In genomic region chr11:90389902-90390816, GRCm38 (mm10) we compare ENCODE assay signal across 8 mouse cellular contexts. TPM values are rescaled to one million over a fixed set of nuclear protein-coding genes. Genes with fewer than 3 reads are reported as not detected.
DNase-seq lines count a peak whose midpoint lies in the region; ATAC-seq and TF ChIP-seq lines count a peak whose summit lies in the region.

No protein-coding gene starts in this region.

- WGBS in spleen, adult 2 months, result 1% methylated on average over 39 of the region's 41 CpGs
- under 1% methylated on average over 41 of the region's 41 CpGs for WGBS in embryonic facial prominence, embryonic 10.5 days
- WGBS in hindbrain, embryonic 15.5 days, result under 1% methylated on average over 38 of the region's 41 CpGs
- under 1% methylated on average over 40 of the region's 41 CpGs for WGBS in liver, embryonic 16.5 days (ENCODE audit: insufficient replicate concordance)
- 0% methylated on average over 40 of the region's 41 CpGs for WGBS in stomach, postnatal 0 days

- H3K9me3 ChIP-seq in embryonic facial prominence, embryonic 10.5 days, result no peaks in the 10 kb centered on the region
- H3K9me3 ChIP-seq in hindbrain, embryonic 15.5 days, result no peaks in the 10 kb centered on the region
- H3K9me3 ChIP-seq in liver, embryonic 16.5 days (replicated peaks; ENCODE audit: control insufficient read depth, low read length), result no peaks in the 10 kb centered on the region
- H3K9me3 ChIP-seq in stomach, postnatal 0 days (ENCODE audit: control insufficient read depth, low read length), result no peaks in the 10 kb centered on the region

- peak overlapping the region; percentile 42 for H3K4me3 ChIP-seq in spleen, adult 2 months (ENCODE audit: extremely low read depth, insufficient read depth, insufficient read length)
- H3K4me3 ChIP-seq in embryonic facial prominence, embryonic 10.5 days, result peak overlapping the region; percentile 61
- H3K4me3 ChIP-seq in hindbrain, embryonic 15.5 days, result peak overlapping the region; percentile 68
- peak overlapping the region; percentile 56 for H3K4me3 ChIP-seq in liver, embryonic 16.5 days (ENCODE audit: low read depth, low read length)
- H3K4me3 ChIP-seq in stomach, postnatal 0 days (ENCODE audit: low read depth, low read length), result peak overlapping the region; percentile 52

- DNase-seq in spleen, adult 2 months (ENCODE audit: low read depth in 1 of 2, low spot score in 2 of 2), result no peak
- DNase-seq in spleen, adult 18-20 months, result no peak
- DNase-seq in embryonic facial prominence, embryonic 10.5 days (ENCODE audit: low spot score), result peak; percentile 46
- DNase-seq in stomach, postnatal 0 days (ENCODE audit: low spot score), result peak; percentile 21
- no peak for DNase-seq in adrenal gland, adult 8-10 months
- no peak for DNase-seq in T-cell, adult 2 months (ENCODE audit: low spot score)

- peak overlapping the region; percentile 100 for H3K4me2 ChIP-seq in hindbrain, embryonic 15.5 days
- H3K4me2 ChIP-seq in liver, embryonic 16.5 days (ENCODE audit: low read depth, low read length), result peak overlapping the region; percentile 81
- peak overlapping the region; percentile 82 for H3K4me2 ChIP-seq in stomach, postnatal 0 days (replicated peaks; ENCODE audit: low read depth)

- TF ChIP-seq POLR2A in spleen, adult 2 months (IDR thresholded peaks at IDR 0.05; ENCODE audit: low read depth, low read length), result no peak

- H3K9ac ChIP-seq in hindbrain, embryonic 15.5 days, result peak overlapping the region; percentile 56
- 0 out of 2 replicates have a peak overlapping the region, but pooled peaks have one; percentile 17 for H3K9ac ChIP-seq in liver, embryonic 16.5 days (ENCODE audit: low read depth, low read length)
- H3K9ac ChIP-seq in stomach, postnatal 0 days (ENCODE audit: low read length), result peak overlapping the region; percentile 58

- H3K27me3 ChIP-seq in spleen, adult 2 months (ENCODE audit: control insufficient read depth, insufficient read depth, low read length), result peaks cover 17% of the 10 kb centered on the region
- peaks cover 75% of the 10 kb centered on the region for H3K27me3 ChIP-seq in embryonic facial prominence, embryonic 10.5 days (replicated peaks; ENCODE audit: low read depth, poor library complexity, severe bottlenecking)
- H3K27me3 ChIP-seq in hindbrain, embryonic 15.5 days, result peaks cover 15% of the 10 kb centered on the region
- H3K27me3 ChIP-seq in liver, embryonic 16.5 days (ENCODE audit: control insufficient read depth, insufficient read depth, low read depth, low read length), result peaks cover 37% of the 10 kb centered on the region
- H3K27me3 ChIP-seq in stomach, postnatal 0 days (ENCODE audit: control insufficient read depth, insufficient read depth, low read length), result no peaks in the 10 kb centered on the region

- H3K36me3 ChIP-seq in spleen, adult 2 months (ENCODE audit: control insufficient read depth, insufficient read depth, low read length), result no peaks in the 10 kb centered on the region
- no peaks in the 10 kb centered on the region for H3K36me3 ChIP-seq in embryonic facial prominence, embryonic 10.5 days (replicated peaks)
- no peaks in the 10 kb centered on the region for H3K36me3 ChIP-seq in hindbrain, embryonic 15.5 days
- H3K36me3 ChIP-seq in liver, embryonic 16.5 days (ENCODE audit: control insufficient read depth, insufficient read depth), result no peaks in the 10 kb centered on the region
- H3K36me3 ChIP-seq in stomach, postnatal 0 days (ENCODE audit: control insufficient read depth, insufficient read depth, low read length), result no peaks in the 10 kb centered on the region

- no peak overlapping the region for H3K27ac ChIP-seq in spleen, adult 2 months (ENCODE audit: insufficient read depth, low read length)
- H3K27ac ChIP-seq in embryonic facial prominence, embryonic 10.5 days (replicated peaks), result no peak overlapping the region
- H3K27ac ChIP-seq in hindbrain, embryonic 15.5 days (replicated peaks), result peak overlapping the region; percentile 34; the same call in 1 of the 2 replicates
- H3K27ac ChIP-seq in liver, embryonic 16.5 days (ENCODE audit: low read length), result no peak overlapping the region
- 0 out of 2 replicates have a peak overlapping the region, but pooled peaks have one; percentile 14 for H3K27ac ChIP-seq in stomach, postnatal 0 days (replicated peaks)

- no peak for TF ChIP-seq EP300 in stomach, postnatal 0 days (optimal IDR thresholded peaks at IDR 0.05)

- TF ChIP-seq CTCF in spleen, adult 2 months (IDR thresholded peaks at IDR 0.05; ENCODE audit: extremely low read depth, insufficient read depth, insufficient read length, insufficient replicate concordance), result no peak
- no peak for TF ChIP-seq CTCF in stomach, postnatal 0 days (IDR thresholded peaks at IDR 0.05; ENCODE audit: low read depth)

- ATAC-seq in hindbrain, embryonic 15.5 days (ENCODE audit: low FRiP score, low read depth), result peak; percentile 73
- ATAC-seq in liver, embryonic 16.5 days (ENCODE audit: low read depth), result 0 out of 2 replicates have a peak, but pooled peaks have one; percentile 6
- ATAC-seq in stomach, postnatal 0 days (ENCODE audit: low FRiP score, low TSS enrichment), result peak; percentile 46

- no peaks in the 10 kb centered on the region for H3K4me1 ChIP-seq in spleen, adult 2 months (ENCODE audit: control insufficient read depth, insufficient read depth, insufficient read length)
- peaks cover 42% of the 10 kb centered on the region for H3K4me1 ChIP-seq in embryonic facial prominence, embryonic 10.5 days
- H3K4me1 ChIP-seq in hindbrain, embryonic 15.5 days (replicated peaks), result peaks cover 27% of the 10 kb centered on the region
- peaks cover 7% of the 10 kb centered on the region for H3K4me1 ChIP-seq in liver, embryonic 16.5 days (ENCODE audit: control insufficient read depth, low read depth, low read length)
- H3K4me1 ChIP-seq in stomach, postnatal 0 days (replicated peaks; ENCODE audit: control insufficient read depth, insufficient read depth), result no peaks in the 10 kb centered on the region

RNA-seq across cellular contexts. Expression of gene Hlf, which starts 0.5 kb away (rescaled TPM):
- 0.54 and 1.6 TPM in 2 replicates for polyA plus RNA-seq in spleen, adult 2 months (2012; rRNA removed)
- 0.93 and 1.2 TPM in 2 replicates for polyA plus RNA-seq in embryonic facial prominence, embryonic 10.5 days (2016; fragmentation: Nextera tagmentation; extraction: Ambion mirVana)
- polyA plus RNA-seq in hindbrain, embryonic 15.5 days (2015; fragmentation: Nextera tagmentation; extraction: Ambion mirVana), result 5.2 and 6.3 TPM in 2 replicates
- polyA plus RNA-seq in liver, embryonic 16.5 days (2015; fragmentation: Nextera tagmentation; extraction: Ambion mirVana), result 6.0 and 7.1 TPM in 2 replicates
- 1.2 and 1.6 TPM in 2 replicates for polyA plus RNA-seq in stomach, postnatal 0 days (2015; fragmentation: Nextera tagmentation; extraction: Ambion mirVana)
- total RNA-seq in adrenal gland, adult 8-10 months (2022), result 10 to 100 TPM; 15.5 to 22.7 (median 18.1) TPM

Comparison
In these comparisons a context has a peak if more than half of its experiments do, and no peak if none do; other contexts are left out.
1. DNase-seq: peak in embryonic facial prominence, embryonic 10.5 days (single experiment) and stomach, postnatal 0 days (single experiment); none in spleen, adult 2 months (0 of 2), spleen, adult 18-20 months (0 of 2), adrenal gland, adult 8-10 months (single experiment) and T-cell, adult 2 months (single experiment).
2. H3K27ac ChIP-seq: peak in hindbrain, embryonic 15.5 days (single experiment) and stomach, postnatal 0 days (single experiment); none in spleen, adult 2 months (single experiment), embryonic facial prominence, embryonic 10.5 days (single experiment) and liver, embryonic 16.5 days (single experiment).
3. ATAC-seq: peak in every context shown above with its lines; median percentile 73 in hindbrain, embryonic 15.5 days; 46 in stomach, postnatal 0 days; 6 in liver, embryonic 16.5 days.
4. Peak in every context shown above with its lines, with median percentiles within 50 percentile points of each other: H3K4me3 ChIP-seq, H3K4me2 ChIP-seq and H3K9ac ChIP-seq.